Mouse (Mus musculus) megakaryocyte, embryonic 14.5 days (primary cell): Measurements from ENCODE around the gene 3100002H09Rik. TPM values are rescaled to one million over a fixed set of nuclear protein-coding genes. Genes with fewer than 3 reads are reported as not detected.

Experiments
- H3K27me3 ChIP-seq: replicated peaks from 2 replicates; pipeline ENCODE3; 2012; ENCODE audit warnings: inconsistent platforms
- H3K36me3 ChIP-seq: replicated peaks from 2 replicates; pipeline ENCODE3; 2012; ENCODE audit warnings: low read length, inconsistent platforms, mixed read lengths
- H3K4me1 ChIP-seq: 2 replicates; pipeline ENCODE4 v1.6.1; 2012; ENCODE audit warnings: inconsistent platforms
- H3K4me3 ChIP-seq: replicated peaks from 2 replicates; pipeline ENCODE3; 2012; ENCODE audit warnings: moderate library complexity, mild to moderate bottlenecking, inconsistent platforms
- H3K9me3 ChIP-seq: 2 replicates; pipeline ENCODE4 v1.6.1; 2012; ENCODE audit warnings: inconsistent platforms
- FLI1 ChIP-seq: IDR thresholded peaks from 2 replicates; pipeline ENCODE4 v1.6.1; 2012; ENCODE audit warnings: low read length, inconsistent platforms, mixed read lengths
- GATA1 ChIP-seq: IDR thresholded peaks from 3 replicates; pipeline ENCODE4 v1.6.1; 2012; ENCODE audit warnings: mixed read lengths, low read length, inconsistent platforms, borderline replicate concordance
- polyA plus RNA-seq: library from polyadenylated mRNA; stranded (reverse); fragments of >175 nt; gene quantifications from 2 replicates; pipeline ENCODE4 v1.2.3, GENCODE M21; 2012; ENCODE audit warnings: low replicate concordance; ENCODE audit not compliant: insufficient read depth

3100002H09Rik gene
- polyA plus RNA-seq, 1 experiment, result 0.36 TPM

- Histone ChIP-seq H3K36me3 (no peaks in the 10 kb centered on the region), H3K4me1 (no peaks in the 10 kb centered on the region), H3K4me3 (peak overlapping the region; percentile 29), H3K9me3 (no peaks in the 10 kb centered on the region), H3K27me3 (peaks cover 39% of the 10 kb centered on the region)
- TF ChIP-seq FLI1 (no peak), GATA1 (no peak)
Measured at GRCm38 (mm10) chr4:124594933-124595332, 15.7 kb downstream of the 3100002H09Rik start.

GRCm38 (mm10) chr4:124593691-124594090 is 16.9 kb downstream of the 3100002H09Rik start:
- H3K9me3 ChIP-seq, result no peaks in the 10 kb centered on the region
- TF ChIP-seq GATA1 (no peak), FLI1 (no peak)
- H3K36me3 ChIP-seq, result no peaks in the 10 kb centered on the region
- no peak overlapping the region for H3K4me3 ChIP-seq
- H3K27me3 ChIP-seq, result peaks cover 42% of the 10 kb centered on the region
- no peaks in the 10 kb centered on the region for H3K4me1 ChIP-seq

- no peak for TF ChIP-seq FLI1
- TF ChIP-seq GATA1, result no peak
- Histone ChIP-seq H3K36me3 (no peaks in the 10 kb centered on the region), H3K27me3 (peaks cover 45% of the 10 kb centered on the region), H3K4me3 (no peak overlapping the region), H3K4me1 (no peaks in the 10 kb centered on the region), H3K9me3 (no peaks in the 10 kb centered on the region)
Measured at GRCm38 (mm10) chr4:124593210-124593609, 17.4 kb downstream of the 3100002H09Rik start.

- Histone ChIP-seq H3K9me3 (no peaks in the 10 kb centered on the region), H3K4me3 (no peak overlapping the region), H3K27me3 (peaks cover 41% of the 10 kb centered on the region), H3K36me3 (no peaks in the 10 kb centered on the region), H3K4me1 (no peaks in the 10 kb centered on the region)
- TF ChIP-seq GATA1 (no peak), FLI1 (no peak)
Measured at GRCm38 (mm10) chr4:124592241-124592640, 18.4 kb downstream of the 3100002H09Rik start.

GRCm38 (mm10) chr4:124580695-124581094 is 29.9 kb downstream of the 3100002H09Rik start:
- no peak for TF ChIP-seq FLI1
- TF ChIP-seq GATA1, result no peak
- peaks cover 46% of the 10 kb centered on the region for H3K27me3 ChIP-seq
- no peaks in the 10 kb centered on the region for H3K4me1 ChIP-seq
- H3K9me3 ChIP-seq, result peaks cover 14% of the 10 kb centered on the region
- no peaks in the 10 kb centered on the region for H3K36me3 ChIP-seq
- H3K4me3 ChIP-seq, result no peak overlapping the region

GRCm38 (mm10) chr4:124575955-124576445 is 34.6 kb downstream of the 3100002H09Rik start:
- peaks cover 66% of the 10 kb centered on the region for H3K27me3 ChIP-seq
- TF ChIP-seq GATA1 (no peak), FLI1 (no peak)
- peaks cover 14% of the 10 kb centered on the region for H3K9me3 ChIP-seq
- H3K36me3 ChIP-seq, result no peaks in the 10 kb centered on the region
- no peaks in the 10 kb centered on the region for H3K4me1 ChIP-seq
- H3K4me3 ChIP-seq, result no peak overlapping the region

- no peaks in the 10 kb centered on the region for H3K36me3 ChIP-seq
- no peak overlapping the region for H3K4me3 ChIP-seq
- peaks cover 14% of the 10 kb centered on the region for H3K9me3 ChIP-seq
- TF ChIP-seq FLI1, result no peak
- no peak for TF ChIP-seq GATA1
- H3K27me3 ChIP-seq, result peaks cover 71% of the 10 kb centered on the region
- H3K4me1 ChIP-seq, result no peaks in the 10 kb centered on the region
Measured at GRCm38 (mm10) chr4:124575269-124575954, 35.2 kb downstream of the 3100002H09Rik start.

GRCm38 (mm10) chr4:124573586-124573985 is 37.0 kb downstream of the 3100002H09Rik start:
- TF ChIP-seq FLI1 (no peak), GATA1 (no peak)
- Histone ChIP-seq H3K4me3 (no peak overlapping the region), H3K4me1 (no peaks in the 10 kb centered on the region), H3K36me3 (no peaks in the 10 kb centered on the region), H3K27me3 (peaks cover 75% of the 10 kb centered on the region), H3K9me3 (peaks cover 12% of the 10 kb centered on the region)

- TF ChIP-seq GATA1 (no peak), FLI1 (no peak)
- Histone ChIP-seq H3K4me3 (no peak overlapping the region), H3K36me3 (no peaks in the 10 kb centered on the region), H3K4me1 (no peaks in the 10 kb centered on the region), H3K9me3 (0 out of 2 replicates have a peak, but pooled peaks cover under 1% of the 10 kb centered on the region), H3K27me3 (peaks cover 61% of the 10 kb centered on the region)
Measured at GRCm38 (mm10) chr4:124570977-124571376, 39.6 kb downstream of the 3100002H09Rik start.

- H3K27me3 ChIP-seq, result peaks cover 50% of the 10 kb centered on the region
- H3K4me3 ChIP-seq, result no peak overlapping the region
- TF ChIP-seq FLI1 (no peak), GATA1 (no peak)
- H3K9me3 ChIP-seq, result 0 out of 2 replicates have a peak, but pooled peaks cover 2% of the 10 kb centered on the region
- H3K4me1 ChIP-seq, result no peaks in the 10 kb centered on the region
- H3K36me3 ChIP-seq, result no peaks in the 10 kb centered on the region
Measured at GRCm38 (mm10) chr4:124569661-124570060, 40.9 kb downstream of the 3100002H09Rik start.
